Mouse (Mus musculus) retina, embryonic 14.5 days (tissue): Measurements from ENCODE around the gene Arfip2.

ENCODE experiments used
- DNase-seq: peaks from one replicate; pipeline ENCODE4 v3.0.0-alpha.2; 2015; ENCODE audit warnings: low spot score

Arfip2 gene

DNA sequence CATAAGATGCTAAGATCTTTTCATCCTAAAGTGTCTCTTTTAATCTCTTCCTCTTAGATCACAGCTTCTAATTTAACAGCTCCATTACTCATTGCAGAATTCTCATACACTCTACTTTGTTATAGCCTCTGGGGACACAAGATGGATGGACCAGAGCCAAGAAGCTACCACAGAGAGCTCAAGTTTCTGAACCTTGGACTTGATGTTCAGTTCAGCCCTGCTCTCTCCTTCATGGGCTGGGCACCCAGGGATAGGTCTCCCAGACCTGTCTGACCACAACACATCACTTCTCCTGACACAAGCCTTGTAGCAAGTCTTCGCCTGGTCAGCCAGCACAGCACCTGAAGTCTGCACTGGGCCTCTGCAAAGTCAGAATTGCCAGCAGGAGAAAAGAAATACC is 25.8 kb downstream of the Arfip2 start:
- DNase-seq: no peak

DNA sequence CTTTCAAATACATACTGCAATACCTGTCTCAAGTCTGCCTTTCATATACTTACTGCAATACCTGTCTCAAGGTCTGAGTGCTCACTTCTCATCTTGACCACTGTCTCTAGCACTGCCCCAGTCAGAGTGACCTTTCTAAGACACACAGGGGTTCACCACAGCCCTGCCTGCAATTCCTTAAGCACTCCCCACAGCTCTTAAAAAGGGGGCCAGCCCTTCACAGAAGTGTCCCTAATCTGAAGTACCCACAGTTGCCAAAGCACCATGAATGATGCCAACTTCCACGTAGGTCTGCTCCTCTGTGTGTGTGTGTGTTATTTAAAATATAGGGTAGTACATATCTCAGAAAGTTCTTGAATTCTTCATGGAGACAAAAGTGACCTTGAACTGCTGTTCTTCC is 28.4 kb downstream of the Arfip2 start:
- no peak for DNase-seq

GRCm38 (mm10) chr7:105608467-105608866 is 31.7 kb downstream of the Arfip2 start:
- no peak for DNase-seq

DNA sequence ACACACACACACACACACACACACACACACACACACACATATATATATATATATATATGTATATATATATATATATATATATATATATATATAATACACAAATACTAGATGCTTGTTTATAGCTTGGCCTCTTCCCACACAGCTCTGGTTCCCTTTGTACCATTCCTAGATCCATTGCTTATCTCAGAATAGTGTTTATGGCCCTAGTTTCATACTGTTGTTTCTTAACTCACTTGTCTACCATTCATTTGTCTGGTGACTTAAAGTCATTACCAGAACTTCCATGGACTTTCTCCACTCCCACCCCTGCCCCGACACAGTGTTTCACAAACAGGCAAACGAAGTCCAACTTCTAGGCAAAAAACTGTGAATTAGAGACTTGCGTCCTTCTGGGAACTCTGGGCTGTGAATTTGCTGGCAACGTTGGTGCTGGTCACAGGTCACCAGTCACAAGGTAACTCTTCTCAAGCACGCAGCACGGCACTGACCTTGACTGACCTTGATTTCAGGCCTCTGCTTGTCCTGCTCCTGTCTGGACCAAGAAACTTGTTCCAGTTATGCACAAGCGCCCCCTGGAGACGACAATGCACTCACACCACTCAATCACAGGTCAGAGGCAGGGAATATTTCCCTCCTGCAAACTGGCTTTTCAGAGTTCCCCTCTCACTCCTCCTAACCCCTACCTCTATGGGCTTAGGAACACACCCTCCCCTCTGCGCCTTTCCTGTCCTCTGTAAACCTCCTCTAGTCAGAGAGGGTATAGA is 37.2 kb downstream of the Arfip2 start:
- DNase-seq: peak; percentile 74

- no peak for DNase-seq
These were observed 50.1 kb downstream of the Arfip2 start for GRCm38 (mm10) chr7:105590097-105590496.

GRCm38 (mm10) chr7:105588325-105588912 is 51.8 kb downstream of the Arfip2 start:
- DNase-seq: no peak
